Mouse (Mus musculus): ENCODE data around the gene Zmiz2. TPM values are rescaled to one million over a fixed set of nuclear protein-coding genes. Genes with fewer than 3 reads are reported as not detected.
"Not testable (repeated sequence)": the region's sequence is repeated elsewhere in the genome, so short reads cannot be mapped to it uniquely, and the experiment has no call there.

The Zmiz2 gene
- polyA plus RNA-seq, 1 experiment from 2014 or later, result 3.4 TPM

- H3K4me2 ChIP-seq (ENCODE audit: low read depth, low read length), result no peak overlapping the region
- WGBS (ENCODE audit: insufficient replicate concordance), result 87% methylated on average over 9 of the region's 9 CpGs
- no peak for TF ChIP-seq CTCF (IDR thresholded peaks at IDR 0.05; ENCODE audit: low read depth)
- TF ChIP-seq EP300 (IDR thresholded peaks at IDR 0.05; ENCODE audit: low read depth), result no peak
- ATAC-seq (no peak), DNase-seq (no peak)
- no peaks in the 10 kb centered on the region for H3K36me3 ChIP-seq (replicated peaks; ENCODE audit: insufficient read depth, low read length)
- no peak overlapping the region for H3K4me3 ChIP-seq (ENCODE audit: low read depth, low read length)
- no peaks in the 10 kb centered on the region for H3K9me3 ChIP-seq (ENCODE audit: low read length)
- H3K27ac ChIP-seq (ENCODE audit: low read depth), result no peak overlapping the region
- peaks cover 9% of the 10 kb centered on the region for H3K4me1 ChIP-seq (ENCODE audit: insufficient read depth)
- no peak overlapping the region for H3K9ac ChIP-seq (replicated peaks)
- no peaks in the 10 kb centered on the region for H3K27me3 ChIP-seq (ENCODE audit: insufficient read depth, low read length)
Observed at GRCm38 (mm10) chr11:6364581-6365275, 24.1 kb upstream of the Zmiz2 start.

GRCm38 (mm10) chr11:6365885-6366284 is 23.0 kb upstream of the Zmiz2 start:
- no peak overlapping the region for H3K27ac ChIP-seq (ENCODE audit: low read depth)
- no peaks in the 10 kb centered on the region for H3K9me3 ChIP-seq (ENCODE audit: low read length)
- H3K4me3 ChIP-seq (ENCODE audit: low read depth, low read length), result no peak overlapping the region
- H3K36me3 ChIP-seq (replicated peaks; ENCODE audit: insufficient read depth, low read length), result no peaks in the 10 kb centered on the region
- 9% methylated on average over 11 of the region's 11 CpGs for WGBS (ENCODE audit: insufficient replicate concordance)
- H3K4me2 ChIP-seq (ENCODE audit: low read depth, low read length), result peak overlapping the region; percentile 24; the same call in 1 of the 2 replicates
- H3K27me3 ChIP-seq (ENCODE audit: insufficient read depth, low read length), result no peaks in the 10 kb centered on the region
- no peak overlapping the region for H3K9ac ChIP-seq (replicated peaks)
- H3K4me1 ChIP-seq (ENCODE audit: insufficient read depth), result peaks cover 9% of the 10 kb centered on the region
- TF ChIP-seq EP300 (IDR thresholded peaks at IDR 0.05; ENCODE audit: low read depth) (no peak), CTCF (IDR thresholded peaks at IDR 0.05; ENCODE audit: low read depth) (peak; percentile 89)
- ATAC-seq (peak; percentile 91), DNase-seq (peak; percentile 82)

- 70% methylated on average over 6 of the region's 6 CpGs for WGBS (ENCODE audit: insufficient replicate concordance)
- ATAC-seq, result no peak
- TF ChIP-seq EP300 (IDR thresholded peaks at IDR 0.05; ENCODE audit: low read depth) (no peak), CTCF (IDR thresholded peaks at IDR 0.05; ENCODE audit: low read depth) (no peak)
- H3K27me3 ChIP-seq (ENCODE audit: insufficient read depth, low read length), result no peaks in the 10 kb centered on the region
- DNase-seq, result no peak
- H3K27ac ChIP-seq (ENCODE audit: low read depth), result no peak overlapping the region
- H3K4me1 ChIP-seq (ENCODE audit: insufficient read depth), result peaks cover 9% of the 10 kb centered on the region
- no peak overlapping the region for H3K4me3 ChIP-seq (ENCODE audit: low read depth, low read length)
- H3K9ac ChIP-seq (replicated peaks), result no peak overlapping the region
- H3K4me2 ChIP-seq (ENCODE audit: low read depth, low read length), result no peak overlapping the region
- no peaks in the 10 kb centered on the region for H3K36me3 ChIP-seq (replicated peaks; ENCODE audit: insufficient read depth, low read length)
- no peaks in the 10 kb centered on the region for H3K9me3 ChIP-seq (ENCODE audit: low read length)
Observed at GRCm38 (mm10) chr11:6366434-6366833, 22.4 kb upstream of the Zmiz2 start.

- H3K9ac ChIP-seq (replicated peaks), result no peak overlapping the region
Observed at GRCm38 (mm10) chr11:6367156-6367555, 21.7 kb upstream of the Zmiz2 start.

GRCm38 (mm10) chr11:6367986-6368385 is 20.9 kb upstream of the Zmiz2 start:
- H3K4me3 ChIP-seq (ENCODE audit: low read depth, low read length); H3K9ac ChIP-seq (replicated peaks); H3K4me2 ChIP-seq (ENCODE audit: low read depth, low read length); H3K27ac ChIP-seq (ENCODE audit: low read depth); H3K27me3 ChIP-seq (ENCODE audit: insufficient read depth, low read length); H3K9me3 ChIP-seq (ENCODE audit: low read length); H3K36me3 ChIP-seq (replicated peaks; ENCODE audit: insufficient read depth, low read length); H3K4me1 ChIP-seq (ENCODE audit: insufficient read depth); DNase-seq; ATAC-seq: not testable (repeated sequence)
- WGBS (ENCODE audit: insufficient replicate concordance), result 75% methylated on average over 5 of the region's 5 CpGs

More at GRCm38 (mm10) chr11:6367156-6367555, 21.7 kb upstream of the Zmiz2 start:
- Histone ChIP-seq H3K27me3 (ENCODE audit: insufficient read depth, low read length) (no peaks in the 10 kb centered on the region), H3K4me2 (ENCODE audit: low read depth, low read length) (no peak overlapping the region), H3K27ac (ENCODE audit: low read depth) (no peak overlapping the region), H3K36me3 (replicated peaks; ENCODE audit: insufficient read depth, low read length) (no peaks in the 10 kb centered on the region), H3K9me3 (ENCODE audit: low read length) (no peaks in the 10 kb centered on the region), H3K4me3 (ENCODE audit: low read depth, low read length) (no peak overlapping the region), H3K4me1 (ENCODE audit: insufficient read depth) (peaks cover 9% of the 10 kb centered on the region)
- no peak for DNase-seq
- no peak for ATAC-seq
- WGBS (ENCODE audit: insufficient replicate concordance), result 73% methylated on average over 4 of the region's 4 CpGs
- TF ChIP-seq CTCF (IDR thresholded peaks at IDR 0.05; ENCODE audit: low read depth) (no peak), EP300 (IDR thresholded peaks at IDR 0.05; ENCODE audit: low read depth) (no peak)

GRCm38 (mm10) chr11:6371376-6372155 is 17.3 kb upstream of the Zmiz2 start:
- H3K4me3 ChIP-seq (ENCODE audit: low read depth, low read length), result no peak overlapping the region
- DNase-seq (no peak), ATAC-seq (no peak)
- no peaks in the 10 kb centered on the region for H3K9me3 ChIP-seq (ENCODE audit: low read length)
- H3K27ac ChIP-seq (ENCODE audit: low read depth), result no peak overlapping the region
- no peaks in the 10 kb centered on the region for H3K27me3 ChIP-seq (ENCODE audit: insufficient read depth, low read length)
- no peaks in the 10 kb centered on the region for H3K4me1 ChIP-seq (ENCODE audit: insufficient read depth)
- TF ChIP-seq EP300 (IDR thresholded peaks at IDR 0.05; ENCODE audit: low read depth) (no peak), CTCF (IDR thresholded peaks at IDR 0.05; ENCODE audit: low read depth) (no peak)
- no peak overlapping the region for H3K4me2 ChIP-seq (ENCODE audit: low read depth, low read length)
- H3K36me3 ChIP-seq (replicated peaks; ENCODE audit: insufficient read depth, low read length), result no peaks in the 10 kb centered on the region
- H3K9ac ChIP-seq (replicated peaks), result no peak overlapping the region
- 73% methylated on average over 11 of the region's 11 CpGs for WGBS (ENCODE audit: insufficient replicate concordance)
